Mouse (Mus musculus) midbrain, embryonic 14.5 days (tissue): ENCODE measurements around the gene Arhgap19. TPM values are rescaled to one million over a fixed set of nuclear protein-coding genes. Genes with fewer than 3 reads are reported as not detected.
A peak's percentile ranks its signal among the peaks of the same experiment; 100 is the strongest.

Experiments used
- ATAC-seq: fragments of 200-750 bp; cut with Nextera tagmentation; 2 replicates; pipeline ENCODE4 v1.8.0; 2017; ENCODE audit warnings: moderate number of reproducible peaks, moderate library complexity; ENCODE audit not compliant: low FRiP score, low TSS enrichment
- DNase-seq: peaks from one replicate; pipeline ENCODE4 v3.0.0-alpha.2; 2015
- H3K27ac ChIP-seq: fragments of 300-500 bp; sonication (generic); replicated peaks from 2 replicates; pipeline ENCODE4 v1.5.1; 2014; ENCODE audit warnings: mild to moderate bottlenecking, low read depth, low read length, moderate library complexity
- H3K27me3 ChIP-seq: fragments of 300-500 bp; sonication (generic); 2 replicates; pipeline ENCODE4 v1.6.1; 2014; ENCODE audit warnings: low read length, control low read depth, mixed read lengths; ENCODE audit not compliant: control insufficient read depth, insufficient read depth
- H3K36me3 ChIP-seq: fragments of 300-500 bp; sonication (generic); 2 replicates; pipeline ENCODE4 v1.6.1; 2014; ENCODE audit warnings: low read length, control low read depth; ENCODE audit not compliant: control insufficient read depth, insufficient read depth
- H3K4me1 ChIP-seq: fragments of 300-500 bp; sonication (generic); 2 replicates; pipeline ENCODE4 v1.6.1; 2014; ENCODE audit warnings: mild to moderate bottlenecking, antibody characterized with exemption, low read length, control low read depth; ENCODE audit not compliant: control insufficient read depth, insufficient read depth
- H3K4me2 ChIP-seq: fragments of 300-500 bp; sonication (generic); 2 replicates; pipeline ENCODE4 v1.6.1; 2014; ENCODE audit warnings: mild to moderate bottlenecking, low read length, moderate library complexity
- H3K4me3 ChIP-seq: fragments of 300-500 bp; sonication (generic); replicated peaks from 2 replicates; pipeline ENCODE4 v1.5.1; 2014; ENCODE audit warnings: low read depth, low read length
- H3K9ac ChIP-seq: fragments of 300-500 bp; sonication (generic); replicated peaks from 2 replicates; pipeline ENCODE4 v1.6.1; 2014; ENCODE audit warnings: mild to moderate bottlenecking, low read length, moderate library complexity
- H3K9me3 ChIP-seq: fragments of 300-500 bp; sonication (generic); 2 replicates; pipeline ENCODE4 v1.6.1; 2016; ENCODE audit warnings: low read length, control low read depth, mixed read lengths; ENCODE audit not compliant: control insufficient read depth
- WGBS: fragments of 180-500 bp; shearing (Covaris S2); extraction: QIAGEN DNeasy Blood & Tissue Kit; methylation state at CpG from one replicate; pipeline ENCODE4 v1.1.7; 2014; 5-methylcytosine and 5-hydroxymethylcytosine counted together
- polyA plus RNA-seq: library from polyadenylated mRNA; unstranded; fragments of >200 nt; fragmentation: Nextera tagmentation; extraction: Ambion mirVana; gene quantifications from 2 replicates; pipeline ENCODE4 v1.2.1, GENCODE M21; 2014

Arhgap19 gene
- polyA plus RNA-seq, 1 experiment from 2014 or later: 8.5 TPM

DNA sequence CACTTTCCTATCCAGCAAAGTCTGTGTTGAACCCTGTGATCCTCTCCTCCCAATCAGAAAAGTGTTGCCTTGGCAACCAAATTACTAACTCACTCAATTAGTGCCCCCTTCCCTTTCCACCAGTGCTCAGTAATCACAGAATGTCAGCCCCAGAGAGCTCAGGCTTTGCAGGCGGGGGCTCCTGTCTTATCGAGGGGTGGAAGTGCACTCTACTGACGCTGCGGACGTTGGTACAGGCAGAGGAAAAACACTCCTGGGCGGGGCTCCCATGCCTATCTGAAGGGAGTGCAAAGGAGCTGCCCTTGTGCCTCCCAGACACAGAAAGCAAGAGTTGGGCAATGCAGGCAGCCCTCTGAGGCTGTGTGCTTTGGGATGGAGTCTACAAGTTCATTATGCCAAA lies 34.0 kb upstream of the Arhgap19 start:
- Histone ChIP-seq H3K27ac (peak overlapping the region; percentile 60), H3K36me3 (no peaks in the 10 kb centered on the region), H3K9me3 (no peaks in the 10 kb centered on the region), H3K27me3 (no peaks in the 10 kb centered on the region), H3K4me1 (peaks cover 33% of the 10 kb centered on the region), H3K9ac (0 out of 2 replicates have a peak overlapping the region, but pooled peaks have one; percentile 24), H3K4me3 (no peak overlapping the region), H3K4me2 (peak overlapping the region; percentile 36)
- ATAC-seq (peak; percentile 22; the same call in 1 of the 2 replicates), DNase-seq (peak; percentile 73)
- 2% methylated on average over 6 of the region's 6 CpGs for WGBS

DNA sequence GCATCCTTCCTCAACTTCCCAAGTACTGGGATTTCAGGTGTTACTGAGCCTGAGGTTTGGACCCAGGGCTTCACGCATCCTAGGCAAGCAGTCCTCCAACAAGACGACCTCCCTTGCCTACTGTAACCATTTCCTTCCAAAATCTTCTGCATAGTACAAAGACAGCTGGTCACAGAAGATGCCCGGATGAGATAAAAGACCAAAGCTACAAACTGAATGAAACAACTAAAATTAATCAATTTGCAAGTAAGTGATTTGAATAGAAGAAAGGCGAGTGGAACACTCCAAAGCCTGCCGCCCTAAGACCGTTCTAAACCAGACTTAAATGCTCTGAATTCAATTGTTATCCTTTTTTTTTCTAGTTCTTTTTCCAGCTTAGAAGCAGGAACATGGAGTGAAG lies 33.6 kb upstream of the Arhgap19 start:
- Histone ChIP-seq H3K27me3 (no peaks in the 10 kb centered on the region), H3K9ac (no peak overlapping the region), H3K27ac (peak overlapping the region; percentile 33; the same call in 1 of the 2 replicates), H3K4me2 (peak overlapping the region; percentile 36; the same call in 1 of the 2 replicates), H3K9me3 (no peaks in the 10 kb centered on the region), H3K4me3 (no peak overlapping the region), H3K36me3 (no peaks in the 10 kb centered on the region), H3K4me1 (peaks cover 33% of the 10 kb centered on the region)
- WGBS: 53% methylated on average over 6 of the region's 6 CpGs
- ATAC-seq (no peak), DNase-seq (no peak)

DNA sequence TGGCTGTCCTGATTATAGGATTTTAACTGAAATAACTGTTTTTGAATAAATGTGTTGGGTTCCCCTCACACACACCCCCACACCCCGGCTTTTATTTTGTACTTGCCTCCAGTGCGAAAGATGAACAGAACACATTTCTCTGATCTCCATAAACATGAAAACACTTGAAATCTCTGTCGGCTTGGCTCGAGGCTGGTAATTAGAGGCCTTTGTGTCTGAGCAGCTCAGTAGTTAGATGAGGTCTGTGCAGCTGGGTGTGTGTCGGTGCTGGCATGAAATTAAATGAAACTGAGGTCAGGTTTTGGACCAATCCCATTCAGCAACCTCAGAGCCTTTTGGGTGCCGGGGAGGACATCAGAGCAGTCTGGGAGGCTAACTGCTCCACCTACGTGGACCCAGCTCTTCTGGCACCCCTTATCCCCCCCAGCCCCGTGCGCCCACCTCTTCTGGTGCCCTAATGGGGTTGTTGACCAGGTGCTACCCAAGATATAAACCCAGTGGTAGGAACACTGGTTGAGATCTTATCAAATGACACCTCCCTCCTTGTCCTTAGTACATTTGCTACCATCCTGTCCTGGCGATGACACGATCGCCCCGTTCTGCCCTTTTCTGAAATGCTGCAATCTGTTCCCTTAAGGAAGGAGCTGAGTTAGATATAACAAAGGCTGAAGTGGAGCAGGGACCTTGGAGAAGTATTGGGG lies 30.8 kb upstream of the Arhgap19 start:
- Histone ChIP-seq H3K27ac (0 out of 2 replicates have a peak overlapping the region, but pooled peaks have one; percentile 8), H3K9ac (no peak overlapping the region; the same call in 1 of the 2 replicates), H3K4me2 (peak overlapping the region; percentile 97), H3K36me3 (no peaks in the 10 kb centered on the region), H3K27me3 (no peaks in the 10 kb centered on the region), H3K9me3 (no peaks in the 10 kb centered on the region), H3K4me3 (peak overlapping the region; percentile 77), H3K4me1 (peaks cover 33% of the 10 kb centered on the region)
- ATAC-seq (no peak), DNase-seq (no peak)
- 66% methylated on average over 13 of the region's 13 CpGs for WGBS

DNA sequence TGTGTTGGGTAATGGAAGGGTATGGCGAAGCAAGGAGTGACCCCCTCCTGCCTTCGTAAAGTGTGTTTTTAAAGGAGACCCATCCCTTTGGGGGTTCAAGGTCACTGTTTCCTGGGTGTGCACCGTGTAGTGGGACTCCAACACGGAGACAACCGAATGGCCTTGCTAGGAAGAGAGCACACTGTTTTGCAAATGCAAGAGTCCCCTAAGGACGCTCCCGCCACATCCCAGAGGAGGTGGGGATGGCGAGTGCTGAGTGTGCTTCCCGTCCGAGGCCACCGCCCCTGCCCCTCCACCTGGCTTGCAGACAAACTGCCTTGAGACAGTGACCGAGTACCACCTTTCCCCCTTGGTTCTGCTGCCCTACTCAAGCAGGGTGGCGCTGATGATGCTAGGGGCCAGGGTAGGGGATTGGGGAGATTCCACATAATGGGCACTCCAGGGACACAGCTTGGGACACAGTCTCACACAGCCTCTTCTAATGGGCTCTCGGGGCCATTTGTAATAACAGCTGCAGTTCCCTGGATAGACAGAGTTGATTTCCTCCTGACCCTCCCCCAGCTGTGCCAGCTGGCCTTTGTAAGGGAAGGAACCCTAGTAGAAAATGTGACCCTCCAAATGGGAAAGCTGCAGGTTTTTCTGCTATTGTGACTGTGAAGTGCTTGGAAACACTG lies 30.0 kb upstream of the Arhgap19 start:
- H3K4me1 ChIP-seq: peaks cover 33% of the 10 kb centered on the region
- no peaks in the 10 kb centered on the region for H3K9me3 ChIP-seq
- 6% methylated on average over 14 of the region's 14 CpGs for WGBS
- H3K27me3 ChIP-seq: no peaks in the 10 kb centered on the region
- peak overlapping the region; percentile 77 for H3K4me3 ChIP-seq
- H3K9ac ChIP-seq: peak overlapping the region; percentile 78
- ATAC-seq: no peak
- no peak overlapping the region for H3K27ac ChIP-seq
- H3K36me3 ChIP-seq: no peaks in the 10 kb centered on the region
- H3K4me2 ChIP-seq: peak overlapping the region; percentile 97
- DNase-seq: peak; percentile 26

DNA sequence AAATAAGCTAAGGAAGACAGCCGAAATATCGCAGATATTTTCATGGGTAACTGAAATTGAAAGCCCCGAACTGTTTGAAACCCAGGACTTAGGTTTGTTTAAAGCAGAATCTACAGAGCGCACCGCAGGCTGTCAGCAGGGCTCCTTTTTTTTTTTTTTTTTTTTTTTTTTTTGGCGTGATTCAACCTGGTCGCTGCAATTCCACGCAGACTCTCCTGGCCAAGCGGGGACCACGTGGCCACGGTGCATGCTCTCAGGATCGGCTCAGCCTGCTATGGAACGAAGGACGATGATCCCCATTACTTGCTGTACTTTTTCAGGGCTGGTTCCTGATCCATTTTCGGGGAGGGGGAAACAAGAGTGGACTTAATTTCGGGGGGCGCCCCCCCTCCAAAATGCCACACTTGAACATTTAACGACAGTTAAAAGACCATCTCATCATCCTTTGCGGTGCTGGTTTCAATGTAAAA lies 29.3 kb upstream of the Arhgap19 start:
- WGBS: under 1% methylated on average over 19 of the region's 19 CpGs
- no peaks in the 10 kb centered on the region for H3K9me3 ChIP-seq
- no peaks in the 10 kb centered on the region for H3K36me3 ChIP-seq

DNA sequence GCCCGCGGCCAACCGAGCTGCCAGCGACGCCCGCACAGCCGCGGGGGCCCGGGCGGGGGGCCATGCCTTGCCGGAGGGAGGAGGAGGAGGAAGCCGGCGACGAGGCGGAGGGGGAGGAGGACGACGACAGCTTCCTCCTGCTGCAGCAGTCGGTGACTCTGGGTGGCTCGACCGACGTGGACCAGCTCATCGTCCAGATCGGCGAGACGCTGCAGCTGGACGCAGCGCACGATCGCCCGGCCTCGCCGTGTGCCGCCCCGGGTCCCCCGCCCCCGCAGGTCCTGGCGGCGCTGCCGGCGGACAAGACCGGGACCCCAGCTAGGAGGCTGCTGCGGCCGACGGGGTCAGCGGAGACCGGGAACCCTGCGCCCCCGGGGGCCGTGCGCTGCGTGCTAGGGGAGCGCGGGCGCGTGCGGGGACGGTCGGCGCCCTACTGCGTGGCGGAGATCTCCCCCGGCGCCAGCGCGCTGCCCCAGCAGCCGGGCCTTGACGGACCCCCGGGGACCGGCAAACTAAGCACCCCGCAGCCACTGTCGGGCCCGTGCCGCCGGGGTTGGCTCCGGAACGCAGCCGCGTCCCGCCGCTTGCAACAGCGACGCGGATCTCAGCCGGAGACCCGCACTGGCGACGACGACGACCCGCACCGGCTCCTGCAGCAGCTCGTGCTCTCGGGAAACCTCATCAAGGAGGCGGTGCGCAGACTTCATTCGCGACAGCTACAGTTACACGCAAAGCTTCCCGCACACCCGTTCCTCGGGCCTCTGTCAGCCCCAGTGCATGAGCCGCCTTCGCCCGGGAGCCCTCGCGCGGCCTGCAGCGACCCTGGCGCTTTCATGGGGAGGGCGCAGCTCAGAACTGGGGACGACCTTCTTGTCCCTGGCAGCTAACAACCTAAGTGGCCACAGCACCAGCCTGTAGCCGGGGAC lies 28.5 kb upstream of the Arhgap19 start:
- H3K4me2 ChIP-seq: peak overlapping the region; percentile 97
- DNase-seq (peak; percentile 73), ATAC-seq (peak; percentile 69)
- H3K9me3 ChIP-seq: no peaks in the 10 kb centered on the region
- H3K4me1 ChIP-seq: peaks cover 26% of the 10 kb centered on the region
- H3K27me3 ChIP-seq: no peaks in the 10 kb centered on the region
- peak overlapping the region; percentile 95 for H3K27ac ChIP-seq
- H3K9ac ChIP-seq: peak overlapping the region; percentile 78
- peak overlapping the region; percentile 77 for H3K4me3 ChIP-seq
- under 1% methylated on average over 112 of the region's 112 CpGs for whole genome bisulfite sequencing
- H3K36me3 ChIP-seq: no peaks in the 10 kb centered on the region

More for the DNA sequence above, 29.3 kb upstream of the Arhgap19 start:
- H3K4me1 ChIP-seq: peaks cover 33% of the 10 kb centered on the region
- peak overlapping the region; percentile 77 for H3K4me3 ChIP-seq
- no peak for ATAC-seq
- peak overlapping the region; percentile 95 for H3K27ac ChIP-seq
- H3K9ac ChIP-seq: peak overlapping the region; percentile 78
- DNase-seq: peak; percentile 75
- H3K4me2 ChIP-seq: peak overlapping the region; percentile 97
- no peaks in the 10 kb centered on the region for H3K27me3 ChIP-seq

DNA sequence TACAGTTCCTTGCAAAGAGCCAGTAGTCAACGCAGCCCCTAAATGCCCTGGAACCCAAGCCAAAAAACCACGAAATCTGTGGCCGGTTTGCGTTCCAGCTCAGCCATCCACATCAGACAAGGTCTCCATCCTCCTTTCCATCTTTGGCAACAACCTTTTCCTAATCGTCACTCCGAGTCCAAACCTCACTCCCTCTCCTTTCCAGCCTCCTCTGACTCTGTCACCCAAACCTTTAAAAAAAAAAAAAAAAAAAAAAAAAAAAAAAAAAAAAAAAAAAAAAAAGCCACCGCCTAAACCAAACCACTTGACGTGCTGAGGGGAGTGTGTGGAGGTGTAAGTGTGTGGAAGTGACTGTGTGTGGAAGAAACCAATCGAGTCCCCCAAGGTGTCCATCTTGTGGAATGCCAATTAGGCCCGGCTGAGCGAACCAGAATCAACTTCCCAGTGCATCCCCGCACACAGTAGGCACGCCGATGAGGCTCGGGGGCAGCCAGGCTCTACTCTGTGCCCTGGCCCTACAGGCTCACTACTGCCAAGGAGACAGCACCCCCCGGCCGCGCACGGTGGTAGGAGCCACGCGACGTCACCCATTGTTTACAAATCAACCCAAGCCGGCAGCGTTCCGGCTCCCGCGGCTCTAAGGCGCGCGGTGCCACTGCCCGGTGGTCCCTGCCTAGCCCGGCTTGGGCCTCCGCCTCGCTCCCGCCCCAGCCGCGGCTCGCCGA lies 27.7 kb upstream of the Arhgap19 start, which contains the start of gene Frat1:
Gene Frat1, plus strand, starts transcription at position 590 of the 725 bp plus-strand sequence.
- no peaks in the 10 kb centered on the region for H3K9me3 ChIP-seq

More for the DNA sequence above, 27.7 kb upstream of the Arhgap19 start, which contains the start of gene Frat1:
- Histone ChIP-seq H3K9ac (peak within 1 kb of the TSS; percentile 78), H3K36me3 (no peaks in the 10 kb centered on the region), H3K4me3 (peak within 1 kb of the TSS; percentile 77), H3K4me2 (peak within 1 kb of the TSS; percentile 97), H3K27me3 (no peaks in the 10 kb centered on the region), H3K27ac (peak within 1 kb of the TSS; percentile 95), H3K4me1 (peaks cover 23% of the 10 kb centered on the region)
- WGBS: under 1% methylated on average over 39 of the region's 39 CpGs
- ATAC-seq (peak; percentile 95), DNase-seq (peak; percentile 96)
